Mouse (Mus musculus): Measurements from ENCODE around the gene Dnajc3.
"Not testable (repeated sequence)": the region's sequence is repeated elsewhere in the genome, so short reads cannot be mapped to it uniquely, and the experiment has no call there.

DNA sequence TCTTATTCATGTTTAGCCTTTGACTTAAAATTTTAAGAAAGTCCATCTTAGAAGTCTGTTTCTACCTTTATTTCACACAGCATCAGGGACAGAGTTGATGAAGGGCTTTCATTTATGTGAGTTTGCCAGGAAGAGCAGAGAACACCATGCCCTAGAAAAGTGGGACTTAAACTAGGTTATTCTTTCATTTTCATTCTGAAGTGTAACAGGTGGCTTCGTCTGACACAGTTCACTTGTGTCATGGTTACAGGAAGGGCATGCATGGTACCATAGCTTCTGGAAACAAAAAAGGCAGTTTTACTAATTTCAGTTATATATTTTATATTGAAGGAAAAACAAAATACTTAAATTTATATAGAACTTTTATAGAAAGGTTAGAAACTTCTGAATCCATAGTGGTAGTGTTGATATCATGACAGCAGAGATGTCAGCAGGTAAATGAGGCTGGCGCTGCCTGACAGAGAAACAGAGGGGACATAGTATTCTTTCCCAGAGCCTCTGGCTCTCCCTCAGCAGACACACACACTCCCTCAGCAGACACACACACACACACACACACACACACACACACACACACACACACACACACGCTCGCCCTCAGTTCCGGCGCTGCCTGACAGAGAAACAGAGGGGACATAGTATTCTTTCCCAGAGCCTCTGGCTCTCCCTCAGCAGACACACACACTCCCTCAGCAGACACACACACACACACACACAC, 44.1 kb downstream of the Dnajc3 start:
- TF ChIP-seq CTCF, EP300 (IDR thresholded peaks at IDR 0.05; ENCODE audit: low read depth): not testable (repeated sequence)
